Mouse (Mus musculus): Measurements from ENCODE around the gene Ccdc134. TPM values are rescaled to one million over a fixed set of nuclear protein-coding genes. Genes with fewer than 3 reads are reported as not detected.

Gene Ccdc134
- polyA plus RNA-seq, 1 experiment from 2014 or later: 26.8 TPM

DNA sequence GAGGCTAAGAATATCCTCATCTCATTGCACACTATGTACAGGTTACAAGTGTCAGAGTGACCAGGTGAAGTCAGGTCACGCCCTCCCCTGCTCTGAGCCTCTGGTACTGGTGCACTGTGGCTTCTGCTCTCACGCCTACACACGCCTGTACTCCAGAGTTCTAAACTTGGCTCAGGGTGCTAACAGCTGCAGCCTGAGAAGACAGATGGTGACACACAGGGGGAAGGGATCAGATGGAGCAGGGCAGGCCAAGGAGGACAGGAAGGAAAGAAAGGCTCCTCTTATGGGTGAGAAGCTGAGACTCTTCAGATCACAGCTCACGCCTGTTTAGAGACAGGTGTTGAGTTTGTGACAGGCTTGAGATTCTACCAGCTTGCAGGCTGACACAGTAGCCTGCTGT, 7.7 kb downstream of the Ccdc134 start:
- ATAC-seq (ENCODE audit: insufficient number of reproducible peaks, insufficient read depth, low FRiP score, low TSS enrichment, low read depth): peak; percentile 49; the same call in 1 of the 2 replicates
- Histone ChIP-seq H3K27me3 (no peaks in the 10 kb centered on the region), H3K9me3 (no peaks in the 10 kb centered on the region), H3K9ac (no peak overlapping the region), H3K4me3 (no peak overlapping the region), H3K4me2 (no peak overlapping the region), H3K4me1 (no peaks in the 10 kb centered on the region), H3K27ac (no peak overlapping the region), H3K36me3 (peaks cover 25% of the 10 kb centered on the region)
- WGBS: 84% methylated on average over 4 of the region's 4 CpGs

DNA sequence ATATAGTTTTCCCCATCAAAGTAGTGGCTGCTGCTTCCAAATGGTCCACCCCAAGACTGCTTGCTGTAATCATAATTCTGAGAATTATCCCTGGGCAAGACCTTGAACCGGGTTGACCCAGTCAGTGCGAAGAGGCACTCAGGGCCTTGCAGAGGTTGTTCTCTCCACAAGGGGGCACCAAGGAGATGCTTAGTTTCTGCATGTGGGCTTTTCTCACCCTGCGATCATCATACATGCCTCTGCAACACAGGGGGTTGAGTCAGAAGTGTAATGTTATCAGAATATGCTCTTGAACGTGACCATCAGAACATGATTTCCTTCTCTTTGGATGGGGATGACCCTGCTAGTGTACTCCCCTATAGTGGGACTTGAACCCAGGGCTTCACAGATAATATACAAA, 10.8 kb downstream of the Ccdc134 start:
- ATAC-seq (ENCODE audit: insufficient number of reproducible peaks, insufficient read depth, low FRiP score, low TSS enrichment, low read depth): no peak

GRCm38 (mm10) chr15:82139196-82139595, 11.5 kb downstream of the Ccdc134 start:
- H3K4me2 ChIP-seq: no peak overlapping the region
- H3K9me3 ChIP-seq: no peaks in the 10 kb centered on the region
- H3K27ac ChIP-seq: no peak overlapping the region
- H3K36me3 ChIP-seq: peaks cover 27% of the 10 kb centered on the region
- H3K9ac ChIP-seq: no peak overlapping the region
- H3K4me1 ChIP-seq: no peaks in the 10 kb centered on the region
- no peak overlapping the region for H3K4me3 ChIP-seq
- H3K27me3 ChIP-seq: no peaks in the 10 kb centered on the region
- no peak for ATAC-seq (ENCODE audit: insufficient number of reproducible peaks, insufficient read depth, low FRiP score, low TSS enrichment, low read depth)
- 92% methylated on average over 8 of the region's 8 CpGs for WGBS

More for the DNA sequence above, 10.8 kb downstream of the Ccdc134 start:
- Histone ChIP-seq H3K4me1 (no peaks in the 10 kb centered on the region), H3K4me3 (no peak overlapping the region), H3K27ac (no peak overlapping the region), H3K27me3 (no peaks in the 10 kb centered on the region), H3K9me3 (no peaks in the 10 kb centered on the region), H3K36me3 (peaks cover 29% of the 10 kb centered on the region), H3K9ac (no peak overlapping the region), H3K4me2 (no peak overlapping the region)
- WGBS: 50% methylated on average over 4 of the region's 4 CpGs

DNA sequence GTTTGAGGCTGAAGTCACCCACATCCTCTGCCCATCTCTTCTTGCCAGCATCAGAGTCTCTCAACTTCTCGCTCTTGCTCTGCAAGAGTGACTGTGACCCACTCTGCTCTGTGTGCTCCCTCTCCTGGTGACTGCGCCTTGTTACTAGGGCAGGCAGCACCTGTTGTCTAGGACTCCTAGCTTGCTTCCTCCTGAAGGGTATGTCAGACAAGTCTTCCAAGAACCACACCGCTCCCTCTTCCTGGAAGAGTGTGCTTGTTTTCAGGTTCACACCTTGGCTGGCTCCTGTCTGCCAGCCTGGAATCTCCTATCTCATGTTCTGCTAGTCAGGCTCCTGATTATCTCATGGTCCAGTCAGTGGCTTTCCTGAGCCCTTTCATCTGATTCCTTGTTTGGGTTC, 12.6 kb downstream of the Ccdc134 start:
- H3K27ac ChIP-seq: no peak overlapping the region
- no peak overlapping the region for H3K4me3 ChIP-seq
- H3K4me2 ChIP-seq: no peak overlapping the region
- no peaks in the 10 kb centered on the region for H3K27me3 ChIP-seq
- no peak overlapping the region for H3K9ac ChIP-seq
- H3K36me3 ChIP-seq: peaks cover 25% of the 10 kb centered on the region
- peaks cover under 1% of the 10 kb centered on the region; the same call in 1 of the 2 replicates for H3K4me1 ChIP-seq
- WGBS: 84% methylated on average over 3 of the region's 3 CpGs
- ATAC-seq (ENCODE audit: insufficient number of reproducible peaks, insufficient read depth, low FRiP score, low TSS enrichment, low read depth): no peak
- H3K9me3 ChIP-seq: no peaks in the 10 kb centered on the region

DNA sequence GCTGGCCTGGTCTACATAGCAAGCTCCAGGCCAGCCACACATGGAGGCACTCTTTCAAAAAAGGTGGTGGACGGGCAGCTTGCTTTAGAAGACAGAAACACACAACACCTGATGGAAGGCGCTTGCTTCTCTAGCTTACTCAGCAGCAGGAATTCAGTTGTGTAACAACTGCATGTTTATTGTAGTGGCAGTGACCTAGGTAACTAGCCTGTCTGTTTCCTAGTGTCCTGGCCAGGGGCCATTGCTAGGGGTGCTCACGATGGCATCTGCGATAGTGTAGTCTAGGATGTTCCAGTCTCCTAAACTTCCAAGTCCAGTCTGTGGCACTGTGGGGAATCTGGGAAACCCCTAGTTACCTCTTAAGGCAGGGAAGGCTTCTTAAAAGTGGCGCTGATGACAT, 16.4 kb downstream of the Ccdc134 start:
- 95% methylated on average over 5 of the region's 5 CpGs for WGBS
- no peak overlapping the region for H3K4me2 ChIP-seq
- no peak for ATAC-seq (ENCODE audit: insufficient number of reproducible peaks, insufficient read depth, low FRiP score, low TSS enrichment, low read depth)
- peaks cover 20% of the 10 kb centered on the region for H3K4me1 ChIP-seq
- H3K9ac ChIP-seq: no peak overlapping the region
- H3K4me3 ChIP-seq: no peak overlapping the region
- H3K36me3 ChIP-seq: peaks cover 22% of the 10 kb centered on the region
- no peaks in the 10 kb centered on the region for H3K9me3 ChIP-seq
- no peak overlapping the region for H3K27ac ChIP-seq
- H3K27me3 ChIP-seq: no peaks in the 10 kb centered on the region

DNA sequence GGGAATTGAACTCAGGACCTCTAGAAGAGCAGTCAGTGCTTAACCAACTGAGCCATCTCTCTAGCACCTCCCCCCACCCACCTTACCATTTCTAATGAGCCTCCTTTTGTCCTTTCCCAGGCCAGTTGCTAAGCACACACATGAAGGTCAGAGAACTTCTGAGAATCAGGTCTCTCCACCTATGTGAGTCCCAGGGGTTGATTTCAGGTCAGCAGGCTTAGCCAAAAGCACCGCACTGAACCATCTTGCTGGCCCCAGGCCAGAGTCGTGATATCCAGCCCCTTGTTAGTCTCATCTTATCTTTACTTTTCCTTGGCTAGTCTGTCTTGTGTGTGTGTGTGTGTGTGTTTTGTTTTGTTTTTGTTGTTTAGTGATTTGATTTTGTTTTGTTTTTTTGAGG, 17.7 kb downstream of the Ccdc134 start:
- Histone ChIP-seq H3K36me3 (peaks cover 17% of the 10 kb centered on the region), H3K27me3 (no peaks in the 10 kb centered on the region), H3K4me3 (no peak overlapping the region), H3K9ac (no peak overlapping the region; the same call in 1 of the 2 replicates), H3K4me2 (no peak overlapping the region), H3K4me1 (peaks cover 28% of the 10 kb centered on the region), H3K9me3 (no peaks in the 10 kb centered on the region), H3K27ac (peak overlapping the region; percentile 97)
- no peak for ATAC-seq (ENCODE audit: insufficient number of reproducible peaks, insufficient read depth, low FRiP score, low TSS enrichment, low read depth)
- 42% methylated on average over 2 of the region's 2 CpGs for WGBS

- peak overlapping the region; percentile 53; the same call in 1 of the 2 replicates for H3K9ac ChIP-seq
- H3K4me1 ChIP-seq: peaks cover 32% of the 10 kb centered on the region
- WGBS: 15% methylated on average over 11 of the region's 11 CpGs
- no peaks in the 10 kb centered on the region for H3K27me3 ChIP-seq
- ATAC-seq (ENCODE audit: insufficient number of reproducible peaks, insufficient read depth, low FRiP score, low TSS enrichment, low read depth): no peak; the same call in 1 of the 2 replicates
- H3K9me3 ChIP-seq: no peaks in the 10 kb centered on the region
- H3K4me3 ChIP-seq: peak overlapping the region; percentile 84
- H3K36me3 ChIP-seq: peaks cover 14% of the 10 kb centered on the region
- peak overlapping the region; percentile 55 for H3K4me2 ChIP-seq
- peak overlapping the region; percentile 97 for H3K27ac ChIP-seq
These were observed 18.4 kb downstream of the Ccdc134 start for GRCm38 (mm10) chr15:82145851-82146769.

- Histone ChIP-seq H3K4me1 (peaks cover 35% of the 10 kb centered on the region), H3K27me3 (no peaks in the 10 kb centered on the region), H3K36me3 (peaks cover 5% of the 10 kb centered on the region; the same call in 1 of the 2 replicates), H3K9ac (peak within 1 kb of the TSS; percentile 92), H3K9me3 (no peaks in the 10 kb centered on the region), H3K4me3 (peak within 1 kb of the TSS; percentile 84), H3K4me2 (peak within 1 kb of the TSS; percentile 70), H3K27ac (peak within 1 kb of the TSS; percentile 97)
- 0% methylated on average over 72 of the region's 79 CpGs for WGBS
- peak; percentile 96 for ATAC-seq (ENCODE audit: insufficient number of reproducible peaks, insufficient read depth, low FRiP score, low TSS enrichment, low read depth)
These were observed 19.3 kb downstream of the Ccdc134 start, which contains the start of gene Srebf2 for GRCm38 (mm10) chr15:82146770-82147610. Gene Srebf2 (plus strand): TSS chr15:82147181.

DNA sequence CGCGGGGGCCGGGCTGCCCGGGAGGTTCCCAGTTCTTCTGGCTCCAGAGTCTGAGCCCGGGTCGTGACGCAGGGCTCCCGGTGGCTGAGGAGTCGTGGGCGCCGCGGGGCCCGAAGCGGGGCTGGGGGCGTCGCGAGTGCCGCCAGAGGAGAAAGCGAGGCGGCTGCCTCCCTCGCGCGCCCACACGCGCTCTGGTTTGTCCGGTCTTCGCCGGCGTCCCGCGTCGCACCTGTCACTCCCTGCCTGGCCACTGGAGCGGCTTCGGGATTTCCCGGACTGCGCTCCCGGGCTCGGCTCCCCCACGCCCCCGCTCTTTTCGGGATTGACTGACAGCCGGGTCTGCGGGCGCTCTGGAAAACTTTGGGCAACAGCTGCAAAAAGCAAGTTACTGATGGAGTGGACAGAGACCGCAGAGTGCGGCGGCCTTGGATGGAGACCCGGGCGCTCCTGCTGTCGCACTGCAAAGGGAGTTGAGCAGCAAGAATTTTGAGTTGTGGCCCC, 19.9 kb downstream of the Ccdc134 start:
- Histone ChIP-seq H3K9ac (peak overlapping the region; percentile 92), H3K27ac (peak overlapping the region; percentile 97), H3K36me3 (peaks cover 5% of the 10 kb centered on the region; the same call in 1 of the 2 replicates), H3K4me2 (peak overlapping the region; percentile 70), H3K9me3 (no peaks in the 10 kb centered on the region), H3K4me3 (peak overlapping the region; percentile 84), H3K27me3 (no peaks in the 10 kb centered on the region), H3K4me1 (peaks cover 42% of the 10 kb centered on the region)
- 1% methylated on average over 50 of the region's 50 CpGs for WGBS
- no peak for ATAC-seq (ENCODE audit: insufficient number of reproducible peaks, insufficient read depth, low FRiP score, low TSS enrichment, low read depth)

DNA sequence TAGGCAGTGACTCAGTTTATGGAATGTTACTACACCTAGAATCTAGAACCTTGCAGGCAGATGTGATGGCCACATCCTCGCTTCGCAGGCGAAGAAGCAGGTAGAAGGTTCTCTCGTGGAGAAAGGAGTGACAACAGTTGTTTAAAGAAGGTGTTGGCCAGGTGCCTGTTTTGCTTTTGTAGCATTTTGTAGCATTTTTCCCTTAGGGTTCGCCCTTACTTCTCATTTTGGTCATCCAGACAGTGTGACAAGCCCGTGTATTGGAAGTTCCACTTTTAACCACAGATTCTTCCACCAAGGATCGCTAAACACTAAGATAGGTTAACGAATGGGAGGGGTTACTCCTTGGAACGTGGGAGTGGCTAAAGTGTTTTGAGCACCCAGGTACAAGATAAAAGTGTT, 20.8 kb downstream of the Ccdc134 start:
- Histone ChIP-seq H3K4me1 (peaks cover 48% of the 10 kb centered on the region), H3K27me3 (no peaks in the 10 kb centered on the region), H3K9me3 (no peaks in the 10 kb centered on the region), H3K4me2 (peak overlapping the region; percentile 70), H3K4me3 (peak overlapping the region; percentile 84), H3K27ac (peak overlapping the region; percentile 97; the same call in 1 of the 2 replicates), H3K9ac (peak overlapping the region; percentile 92), H3K36me3 (peaks cover 6% of the 10 kb centered on the region; the same call in 1 of the 2 replicates)
- WGBS: 29% methylated on average over 9 of the region's 9 CpGs
- ATAC-seq (ENCODE audit: insufficient number of reproducible peaks, insufficient read depth, low FRiP score, low TSS enrichment, low read depth): no peak

- Histone ChIP-seq H3K9me3 (no peaks in the 10 kb centered on the region), H3K4me1 (peaks cover 55% of the 10 kb centered on the region), H3K27me3 (no peaks in the 10 kb centered on the region), H3K4me2 (no peak overlapping the region), H3K36me3 (peaks cover 9% of the 10 kb centered on the region; the same call in 1 of the 2 replicates), H3K9ac (no peak overlapping the region), H3K27ac (no peak overlapping the region), H3K4me3 (no peak overlapping the region)
- ATAC-seq (ENCODE audit: insufficient number of reproducible peaks, insufficient read depth, low FRiP score, low TSS enrichment, low read depth): no peak
These were observed 22.3 kb downstream of the Ccdc134 start for GRCm38 (mm10) chr15:82150042-82150441.
